Mouse (Mus musculus) Patski (cell line): ENCODE results near the gene Olfr263. TPM values are rescaled to one million over a fixed set of nuclear protein-coding genes. Genes with fewer than 3 reads are reported as not detected.
A peak's percentile ranks its signal among the peaks of the same experiment; 100 is the strongest.

ENCODE experiments used
- ATAC-seq: fragments of 100-300 bp; one replicate; pipeline ENCODE4 v1.8.0; 2021
- CTCF ChIA-PET: fragments of 350-600 bp; sonication (Branson Sonifier 250); formaldehyde crosslinking; loops from one replicate; lab custom pipeline; 2022; ENCODE audit warnings: inconsistent platforms; lab: Charles Lee
- POLR2A ChIA-PET: fragments of 350-600 bp; sonication (Branson Sonifier 250); formaldehyde crosslinking; loops from one replicate; lab custom pipeline; 2022; ENCODE audit warnings: antibody characterized with exemption, inconsistent platforms; lab: Charles Lee
- DNase-seq: peaks from one replicate; pipeline ENCODE4 v3.0.0-alpha.2; 2011; ENCODE audit warnings: low read depth, low spot score
- H3K27me3 ChIP-seq: fragments of 371-371 bp; one replicate; pipeline ENCODE4 v1.5.1; 2021
- CTCF ChIP-seq: fragments of 100-300 bp; IDR thresholded peaks from one replicate; pipeline ENCODE4 v1.5.1; 2021
- in situ Hi-C: fragments of 300-500 bp; cut with MboI; formaldehyde crosslinking; loops from 3 replicates; pipeline ENCODE4 v1.11.1; 2018; ENCODE audit warnings: low pct_unique_long_range_greater_than_20kb, mixed read lengths
- polyA plus RNA-seq: library from polyadenylated mRNA; unstranded; gene quantifications from one replicate; pipeline ENCODE4 v1.2.3, GENCODE M21; 2021

Gene Olfr263
- polyA plus RNA-seq, 1 experiment from 2014 or later: not detected

DNA sequence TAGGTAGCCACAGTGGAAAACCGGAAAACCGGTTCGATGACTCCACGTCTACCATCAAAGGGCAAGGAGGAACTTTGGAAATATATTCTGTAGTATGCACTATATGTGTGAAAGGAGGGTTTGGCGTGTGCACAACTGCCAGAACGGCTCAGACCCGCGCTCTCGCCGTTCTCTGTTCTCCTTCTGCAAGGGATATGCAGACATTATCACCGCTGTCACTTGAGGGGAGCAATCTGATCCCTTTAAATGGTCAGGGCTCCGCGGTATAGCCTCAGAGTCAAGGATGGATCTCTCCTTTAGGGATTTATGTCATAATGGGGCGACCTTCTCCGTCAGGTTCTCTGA lies 30.0 kb downstream of the Olfr263 start:
- ChIA-PET CTCF (interaction anchor here (1.0 to 3.9 kb wide), 4 partner anchors 10 to 40 kb away, joined by 3 to 12 read pairs (median 6); no protein-coding TSS in a partner anchor), POLR2A (no interaction called here)
- DNase-seq (no peak), ATAC-seq (no peak)
- in situ Hi-C loops: loop anchor here (5.0 to 25.0 kb wide), 2 partner anchors 847 to 1797 kb away; no protein-coding TSS in a partner anchor
- H3K27me3 ChIP-seq: peaks cover 6% of the 10 kb centered on the region
- TF ChIP-seq CTCF: no peak

DNA sequence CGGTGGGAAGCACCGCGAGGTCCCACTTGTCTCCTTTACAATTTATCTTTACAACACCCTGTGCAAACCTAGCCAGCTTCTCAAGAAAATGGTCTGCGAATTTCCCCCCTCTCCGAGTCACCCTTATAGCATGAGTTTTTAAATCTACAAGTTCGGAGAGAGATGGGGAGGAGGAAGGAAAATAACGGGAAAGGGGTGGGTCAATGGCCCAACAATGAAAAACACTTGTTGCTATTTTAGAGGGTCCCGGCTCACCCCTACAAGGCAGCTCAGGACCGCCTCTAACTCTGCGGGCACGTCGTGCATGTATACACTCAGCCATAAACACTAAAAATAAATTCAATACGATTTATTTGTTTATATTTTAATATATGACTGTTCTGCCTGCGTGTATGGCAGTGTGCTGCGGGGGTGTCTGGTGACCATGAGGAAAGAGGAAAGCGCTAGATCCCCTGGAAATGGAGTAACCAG lies 30.6 kb downstream of the Olfr263 start:
- POLR2A ChIA-PET: interaction anchor here (0.5 kb wide), 1 partner anchor 526 kb away, joined by 4 read pairs; no protein-coding TSS in a partner anchor
- DNase-seq: no peak
- no peak for ATAC-seq
- in situ Hi-C loops: loop anchor here (5.0 to 25.0 kb wide), 3 partner anchors 167 to 1798 kb away; partner anchors contain the start of genes Hist1h2ai, Hist1h2bl and Hist1h3h
- peaks cover 3% of the 10 kb centered on the region for H3K27me3 ChIP-seq
- CTCF ChIA-PET: interaction anchor here (0.8 to 3.9 kb wide), 5 partner anchors 9 to 35 kb away, joined by 3 to 12 read pairs (median 3); no protein-coding TSS in a partner anchor
- TF ChIP-seq CTCF: no peak

DNA sequence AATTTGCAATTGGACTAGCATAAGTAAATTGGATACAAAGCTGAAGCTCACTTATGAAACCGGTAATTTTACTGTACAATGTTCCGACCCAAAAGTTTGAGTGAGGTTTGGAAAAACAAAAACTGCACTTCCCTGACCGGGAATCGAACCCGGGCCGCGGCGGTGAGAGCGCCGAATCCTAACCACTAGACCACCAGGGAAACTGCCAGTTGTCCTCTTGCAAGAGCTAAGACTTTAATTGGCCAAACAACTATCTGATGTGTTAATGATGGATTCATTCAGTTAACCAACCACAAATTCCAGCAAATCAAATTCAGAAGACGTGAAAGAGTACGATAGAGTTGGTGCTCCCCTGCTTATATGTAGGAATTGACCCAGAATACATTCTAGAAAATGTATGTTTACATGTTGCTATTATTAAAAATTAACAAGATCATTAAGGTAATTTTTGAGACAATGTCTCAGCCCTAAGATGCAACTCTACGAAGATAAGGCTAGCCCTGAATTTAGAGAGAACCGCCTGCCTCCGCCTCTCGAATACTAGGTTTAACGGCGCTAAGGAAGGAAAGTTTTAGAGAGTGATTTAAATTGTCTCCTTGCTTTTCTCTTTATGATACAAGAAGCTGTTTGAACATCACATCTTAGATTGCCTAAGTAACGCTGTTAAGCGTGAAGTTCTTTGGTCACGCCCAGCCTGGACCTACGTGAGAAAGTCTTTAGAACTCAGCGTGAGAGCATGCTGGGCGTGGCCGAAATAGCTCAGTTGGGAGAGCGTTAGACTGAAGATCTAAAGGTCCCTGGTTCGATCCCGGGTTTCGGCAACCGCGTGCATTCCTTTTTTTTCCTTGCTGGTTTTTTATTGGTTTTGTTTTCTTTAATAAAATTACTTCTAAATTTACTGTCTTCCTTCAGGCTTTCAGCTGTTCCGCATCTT lies 31.5 kb downstream of the Olfr263 start:
- ATAC-seq (peak; percentile 60), DNase-seq (peak; percentile 49)
- in situ Hi-C loops: loop anchor here (5.0 to 25.0 kb wide), 3 partner anchors 166 to 1799 kb away; partner anchors contain the start of genes Hist1h2ai, Hist1h2bl and Hist1h3h
- POLR2A ChIA-PET: interaction anchor here (0.5 kb wide), 1 partner anchor 525 kb away, joined by 4 read pairs; no protein-coding TSS in a partner anchor
- CTCF ChIA-PET: interaction anchor here (0.8 to 3.9 kb wide), 6 partner anchors 8 to 73 kb away, joined by 3 to 12 read pairs (median 3); no protein-coding TSS in a partner anchor
- H3K27me3 ChIP-seq: no peaks in the 10 kb centered on the region
- TF ChIP-seq CTCF: no peak

DNA sequence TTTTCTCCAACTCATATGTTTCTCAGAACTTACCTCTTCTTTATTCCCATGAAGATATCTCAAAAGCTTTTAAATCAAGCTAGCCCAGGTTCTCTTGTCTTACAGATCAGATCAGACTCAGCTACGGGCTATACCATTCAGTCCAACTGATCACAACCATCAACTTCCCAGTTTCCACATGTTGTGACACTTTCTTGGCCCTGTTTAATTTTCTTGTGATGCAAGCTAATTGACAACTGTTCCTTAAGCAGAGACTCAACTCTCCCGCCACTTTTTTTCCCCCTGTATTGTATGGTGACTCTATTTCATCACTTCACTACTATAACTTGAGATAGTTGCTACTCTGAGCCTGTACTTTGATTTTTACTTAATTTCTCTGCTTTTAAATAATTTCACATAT lies 32.2 kb downstream of the Olfr263 start:
- no peaks in the 10 kb centered on the region for H3K27me3 ChIP-seq
- ATAC-seq: no peak
- in situ Hi-C loops: loop anchor here (5.0 to 25.0 kb wide), 3 partner anchors 166 to 1799 kb away; partner anchors contain the start of genes Hist1h2ai, Hist1h2bl and Hist1h3h
- DNase-seq: no peak
- no peak for TF ChIP-seq CTCF
- POLR2A ChIA-PET: no interaction called here
- CTCF ChIA-PET: interaction anchor here (0.8 to 3.9 kb wide), 4 partner anchors 8 to 72 kb away, joined by 3 to 12 read pairs (median 4); no protein-coding TSS in a partner anchor

DNA sequence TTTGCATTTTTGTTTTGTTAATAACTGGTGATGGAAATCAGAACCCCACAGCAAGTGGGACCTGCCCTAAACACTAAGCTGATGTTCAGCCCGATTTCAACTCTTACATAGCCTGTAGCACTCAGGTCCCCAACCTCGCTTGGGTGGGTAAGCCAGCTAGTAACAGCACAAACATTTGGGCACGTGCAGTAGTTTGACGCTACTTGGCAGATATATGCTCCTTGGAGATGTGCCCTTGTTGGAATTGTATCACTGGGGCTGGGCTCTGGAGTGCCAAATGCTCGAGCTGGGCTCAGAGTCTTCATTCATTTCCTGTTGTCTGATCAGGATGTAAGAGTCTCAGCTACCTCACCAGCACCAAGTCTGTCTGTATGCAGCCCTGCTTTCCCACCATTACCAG lies 33.2 kb downstream of the Olfr263 start:
- CTCF ChIA-PET: interaction anchor here (0.6 kb wide), 1 partner anchor 61 kb away, joined by 3 read pairs; no protein-coding TSS in a partner anchor
- ATAC-seq: no peak
- H3K27me3 ChIP-seq: no peaks in the 10 kb centered on the region
- in situ Hi-C loops: loop anchor here (5.0 to 25.0 kb wide), 3 partner anchors 165 to 1800 kb away; partner anchors contain the start of genes Hist1h2ai, Hist1h2bl and Hist1h3h
- DNase-seq: no peak
- POLR2A ChIA-PET: no interaction called here
- no peak for TF ChIP-seq CTCF

DNA sequence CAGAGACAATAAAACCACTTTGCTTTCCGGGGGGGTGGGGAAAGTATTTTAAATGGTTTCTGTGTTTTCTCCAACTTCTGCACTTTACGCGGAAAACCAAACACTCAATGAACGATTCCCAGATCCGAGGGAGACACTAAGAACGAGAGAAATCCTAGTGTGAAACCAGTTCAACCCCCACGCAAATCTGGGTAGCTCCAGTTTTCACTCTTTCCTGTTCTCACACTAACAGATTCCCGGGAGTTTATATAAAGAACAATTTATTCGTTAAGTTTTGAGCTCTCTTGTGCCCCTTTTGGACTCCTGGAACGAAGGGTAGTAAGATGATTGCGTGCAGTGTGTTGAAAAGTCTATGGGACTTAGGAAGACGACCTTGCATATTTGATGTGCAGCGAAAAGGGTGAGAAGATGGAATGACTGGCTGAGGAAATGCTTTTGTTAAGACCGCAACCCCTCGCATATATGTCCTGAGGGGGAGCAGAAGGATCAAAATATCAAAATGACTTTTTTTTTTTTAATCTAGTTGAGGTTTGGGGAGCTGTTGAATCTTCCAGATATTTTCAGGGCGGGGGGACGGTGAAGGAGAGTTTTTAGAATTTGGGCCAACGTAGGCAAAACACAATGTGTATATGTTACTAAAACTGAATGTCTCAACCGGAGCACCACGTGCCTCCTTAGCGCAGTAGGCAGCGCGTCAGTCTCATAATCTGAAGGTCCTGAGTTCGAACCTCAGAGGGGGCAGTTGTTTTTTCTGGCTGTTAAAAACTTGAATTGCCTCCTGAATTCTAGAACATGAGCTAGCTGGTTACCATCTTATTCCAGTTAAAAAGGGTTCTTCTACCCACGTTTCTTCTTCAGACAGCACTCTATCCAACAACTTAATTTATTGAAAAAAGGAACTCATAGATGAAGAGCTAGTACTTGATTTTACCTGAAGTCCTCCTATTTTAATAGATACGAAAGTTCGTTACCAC lies 37.8 kb downstream of the Olfr263 start:
- peak; percentile 15 for ATAC-seq
- no peak for DNase-seq
- peak; percentile 1 for TF ChIP-seq CTCF
- POLR2A ChIA-PET: no interaction called here
- CTCF ChIA-PET: interaction anchor here (0.9 to 1.7 kb wide), 3 partner anchors 11 to 149 kb away, joined by 3 to 6 read pairs (median 4); no protein-coding TSS in a partner anchor
- in situ Hi-C loops: loop anchor here (5.0 to 25.0 kb wide), 3 partner anchors 548 to 1805 kb away; partner anchors contain the start of genes Hist1h2ag, Hist1h2ai, Hist1h2bj and Hist1h2bl
- no peaks in the 10 kb centered on the region for H3K27me3 ChIP-seq

DNA sequence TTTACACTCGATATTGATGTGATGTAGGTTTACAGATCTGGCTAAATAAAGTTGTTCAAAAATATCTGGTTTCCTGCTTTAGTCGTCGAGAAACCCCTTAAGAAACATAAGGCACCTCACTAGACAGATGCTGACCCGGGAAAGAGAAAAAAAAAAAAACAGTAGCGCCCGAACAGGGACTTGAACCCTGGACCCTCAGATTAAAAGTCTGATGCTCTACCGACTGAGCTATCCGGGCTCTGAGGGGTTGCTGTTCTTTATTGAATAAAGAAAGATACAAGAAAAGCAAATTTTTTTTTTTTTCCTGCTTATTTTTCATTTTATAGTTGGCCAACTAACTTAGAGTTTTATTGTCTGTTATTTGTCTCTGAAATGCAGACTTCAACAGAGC lies 38.5 kb downstream of the Olfr263 start:
- no peak for TF ChIP-seq CTCF
- no peak for DNase-seq
- POLR2A ChIA-PET: no interaction called here
- peak; percentile 14 for ATAC-seq
- CTCF ChIA-PET: interaction anchor here (0.9 to 2.9 kb wide), 4 partner anchors 8 to 149 kb away, joined by 3 to 12 read pairs (median 5); no protein-coding TSS in a partner anchor
- in situ Hi-C loops: loop anchor here (5.0 to 25.0 kb wide), 3 partner anchors 547 to 1806 kb away; partner anchors contain the start of genes Hist1h2ag, Hist1h2ai, Hist1h2bj and Hist1h2bl
- H3K27me3 ChIP-seq: no peaks in the 10 kb centered on the region

DNA sequence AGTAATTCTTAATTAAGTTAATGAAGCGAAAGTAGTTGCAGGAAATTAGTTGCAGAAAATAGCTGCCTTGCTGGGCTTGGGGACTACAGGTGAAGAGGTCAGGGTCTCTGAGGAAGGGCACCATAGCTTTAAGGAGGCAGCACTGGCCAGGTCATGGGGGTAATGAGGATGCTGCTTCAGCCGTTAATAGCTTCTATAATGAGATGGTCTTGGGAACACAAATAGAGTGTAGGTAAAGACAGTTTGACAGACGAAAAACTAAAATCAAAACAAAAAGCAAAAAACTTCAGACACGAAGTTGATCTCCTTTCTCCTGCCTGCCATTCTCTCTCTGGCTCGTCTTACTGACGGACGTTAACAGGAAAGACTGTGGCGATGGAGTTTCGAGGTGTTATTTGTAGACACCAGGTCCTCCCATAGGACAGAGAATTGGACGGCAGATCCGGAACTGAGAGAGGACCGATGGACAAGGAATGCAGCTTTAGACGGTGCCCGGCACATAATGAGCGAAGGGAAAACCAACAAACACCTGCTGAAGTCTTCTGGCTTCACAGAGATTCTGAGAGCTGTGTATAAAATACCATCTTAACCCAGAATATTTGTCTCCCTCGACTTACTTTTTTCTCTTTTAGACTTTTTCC lies 39.1 kb downstream of the Olfr263 start:
- in situ Hi-C loops: loop anchor here (5.0 to 25.0 kb wide), 3 partner anchors 546 to 1806 kb away; partner anchors contain the start of genes Hist1h2ag, Hist1h2ai, Hist1h2bj and Hist1h2bl
- H3K27me3 ChIP-seq: no peaks in the 10 kb centered on the region
- ChIA-PET CTCF (interaction anchor here (1.7 to 2.9 kb wide), 3 partner anchors 9 to 33 kb away, joined by 6 to 12 read pairs (median 11); no protein-coding TSS in a partner anchor), POLR2A (no interaction called here)
- ATAC-seq: no peak
- no peak for DNase-seq
- TF ChIP-seq CTCF: no peak
